Mouse (Mus musculus) forebrain, postnatal 0 days (tissue): ENCODE results near the gene D430019H16Rik. TPM values are rescaled to one million over a fixed set of nuclear protein-coding genes. Genes with fewer than 3 reads are reported as not detected.

ENCODE experiments used
- ATAC-seq: fragments of 200-750 bp; cut with Nextera tagmentation; 2 replicates; pipeline ENCODE4 v1.8.0; 2017; ENCODE audit warnings: mild to moderate bottlenecking, moderate library complexity
- DNase-seq: peaks from one replicate; pipeline ENCODE4 v3.0.0-alpha.2; 2015
- H3K27ac ChIP-seq: fragments of 300-500 bp; sonication (generic); 2 replicates; pipeline ENCODE4 v1.5.1; 2014; ENCODE audit warnings: low read depth, mild to moderate bottlenecking, antibody characterized with exemption, low read length, moderate library complexity, mixed read lengths
- H3K27me3 ChIP-seq: fragments of 300-500 bp; sonication (generic); 2 replicates; pipeline ENCODE4 v1.6.1; 2014; ENCODE audit warnings: mild to moderate bottlenecking, low read length, mixed read lengths; ENCODE audit not compliant: insufficient read depth
- H3K36me3 ChIP-seq: fragments of 300-500 bp; sonication (generic); 2 replicates; pipeline ENCODE4 v1.6.1; 2014; ENCODE audit warnings: mild to moderate bottlenecking, moderate library complexity; ENCODE audit not compliant: insufficient read depth
- H3K4me1 ChIP-seq: fragments of 300-500 bp; sonication (generic); 2 replicates; pipeline ENCODE4 v1.6.1; 2014; ENCODE audit warnings: antibody characterized with exemption; ENCODE audit not compliant: insufficient read depth
- H3K4me2 ChIP-seq: fragments of 300-500 bp; sonication (generic); 2 replicates; pipeline ENCODE4 v1.6.1; 2014; ENCODE audit warnings: low read depth, mild to moderate bottlenecking, moderate library complexity
- H3K4me3 ChIP-seq: fragments of 300-500 bp; sonication (generic); 2 replicates; pipeline ENCODE4 v1.5.1; 2014; ENCODE audit warnings: low read depth, low read length, mixed read lengths
- H3K9ac ChIP-seq: fragments of 300-500 bp; sonication (generic); 2 replicates; pipeline ENCODE4 v1.6.1; 2014; ENCODE audit warnings: mild to moderate bottlenecking
- H3K9me3 ChIP-seq: fragments of 300-500 bp; sonication (generic); 2 replicates; pipeline ENCODE4 v1.6.1; 2016; ENCODE audit warnings: low read length
- CTCF ChIP-seq: sonication (generic); IDR thresholded peaks from 2 replicates; pipeline ENCODE4 v1.5.1; 2016; ENCODE audit warnings: antibody characterized with exemption, control low read depth, low read depth
- WGBS: fragments of 180-500 bp; shearing (Covaris S2); extraction: QIAGEN DNeasy Blood & Tissue Kit; methylation state at CpG from one replicate; pipeline ENCODE4 v1.1.7; 2014; 5-methylcytosine and 5-hydroxymethylcytosine counted together
- polyA plus RNA-seq: library from polyadenylated mRNA; unstranded; fragments of >200 nt; fragmentation: Nextera tagmentation; extraction: Ambion mirVana; gene quantifications from 2 replicates; pipeline ENCODE4 v1.2.1, GENCODE M21; 2015
- total RNA-seq: library from RNA; depleted of rRNA; stranded (reverse); fragments of >200 nt; gene quantifications from 2 replicates; pipeline ENCODE4 v1.2.3, GENCODE M21; 2014

Gene D430019H16Rik
- total and polyA plus RNA-seq, 2 experiments from 2014 or later, result 13.3 to 208 TPM

DNA sequence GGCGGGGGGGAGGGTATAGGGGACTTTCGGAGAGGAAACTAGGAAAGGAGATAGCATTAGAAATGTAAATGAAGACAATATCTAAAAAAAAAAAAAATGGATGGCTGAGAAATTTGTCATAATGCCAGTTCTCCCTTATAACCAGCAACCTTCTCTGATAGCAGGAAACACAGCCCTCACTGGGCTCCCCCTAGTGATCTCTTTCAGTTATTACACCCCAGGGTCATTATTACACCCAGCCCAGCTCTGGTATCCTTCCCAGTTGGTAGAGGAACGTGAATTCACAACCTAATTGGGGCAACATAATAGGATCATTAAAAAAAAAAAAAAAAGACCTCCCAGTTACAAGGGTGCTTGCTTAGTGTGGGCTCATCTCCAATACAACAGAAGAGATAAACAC is 29.8 kb downstream of the D430019H16Rik start:
- 44% methylated on average over 3 of the region's 3 CpGs for WGBS
- TF ChIP-seq CTCF, result peak; percentile 72
- DNase-seq, result peak; percentile 48

DNA sequence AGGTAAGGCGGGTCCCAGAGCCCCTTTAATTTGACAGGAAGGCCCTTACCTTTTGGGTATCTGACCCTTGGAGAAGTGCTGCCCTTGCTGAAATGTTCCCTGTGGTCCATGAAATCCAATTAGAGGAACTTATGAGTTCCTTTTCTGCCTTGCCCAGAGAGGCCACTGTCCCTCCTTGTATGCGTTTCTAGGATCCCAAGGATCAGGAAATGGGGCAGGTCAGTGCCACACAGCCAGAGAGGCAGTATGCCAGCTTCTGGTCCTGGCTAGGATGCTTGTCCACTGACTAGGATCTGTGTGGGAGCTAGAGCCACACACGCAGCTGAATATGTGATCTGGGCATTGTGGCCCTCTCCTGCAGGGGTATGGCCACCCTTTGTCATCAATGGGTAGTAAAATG is 36.6 kb downstream of the D430019H16Rik start:
- no peak overlapping the region for H3K4me2 ChIP-seq
- DNase-seq (no peak), ATAC-seq (no peak)
- WGBS, result 93% methylated on average over 3 of the region's 3 CpGs
- peaks cover 42% of the 10 kb centered on the region for H3K36me3 ChIP-seq
- H3K4me3 ChIP-seq, result no peak overlapping the region
- H3K27me3 ChIP-seq, result no peaks in the 10 kb centered on the region
- no peaks in the 10 kb centered on the region for H3K4me1 ChIP-seq
- H3K9ac ChIP-seq, result no peak overlapping the region
- H3K9me3 ChIP-seq, result no peaks in the 10 kb centered on the region
- no peak for TF ChIP-seq CTCF
- no peak overlapping the region for H3K27ac ChIP-seq

More for the DNA sequence above, 29.8 kb downstream of the D430019H16Rik start:
- Histone ChIP-seq H3K4me1 (no peaks in the 10 kb centered on the region), H3K27ac (no peak overlapping the region), H3K4me2 (no peak overlapping the region), H3K36me3 (peaks cover 11% of the 10 kb centered on the region), H3K4me3 (no peak overlapping the region), H3K27me3 (no peaks in the 10 kb centered on the region), H3K9me3 (no peaks in the 10 kb centered on the region), H3K9ac (no peak overlapping the region)
- ATAC-seq, result peak; percentile 70

DNA sequence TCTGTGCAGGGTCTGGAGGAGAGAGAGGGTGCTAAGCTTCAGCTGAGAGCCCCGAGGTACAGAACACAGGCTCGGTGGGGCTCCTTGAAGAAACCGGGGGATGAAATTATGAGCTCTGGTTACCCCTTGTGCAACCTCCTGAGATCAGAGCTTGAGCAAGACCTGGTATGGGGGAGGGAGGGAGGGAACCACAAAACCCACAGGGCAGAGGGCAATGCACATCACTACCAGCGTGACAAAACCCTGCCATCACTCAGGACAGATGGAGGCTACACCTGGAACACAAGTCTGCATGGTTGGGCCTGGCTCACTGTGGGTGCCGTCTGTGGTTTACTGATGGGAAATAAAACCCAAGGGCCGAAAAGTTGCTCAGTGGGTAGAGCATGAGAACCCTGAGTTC is 37.1 kb downstream of the D430019H16Rik start:
- no peak; the same call in 1 of the 2 replicates for ATAC-seq
- WGBS, result 85% methylated on average over 6 of the region's 6 CpGs

DNA sequence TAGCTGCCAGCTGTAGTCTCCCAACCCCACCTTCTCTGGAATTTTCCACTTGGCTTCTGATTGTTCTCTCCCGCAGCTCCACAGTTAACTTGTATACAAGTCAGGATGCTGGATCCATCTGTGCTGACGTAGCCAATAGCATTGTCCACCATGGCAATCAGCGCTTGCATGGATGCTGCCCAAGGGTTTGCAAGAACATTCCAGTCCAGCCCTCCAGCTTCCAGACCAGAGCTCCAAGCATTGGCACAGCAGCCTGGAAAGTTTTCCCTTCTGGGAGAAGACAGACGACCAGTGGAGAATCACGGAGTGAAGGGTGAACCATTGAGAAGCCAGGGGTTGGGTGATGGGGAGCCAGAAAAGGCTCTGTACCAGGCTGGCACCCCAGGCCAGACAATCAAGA is 41.1 kb downstream of the D430019H16Rik start:
- Histone ChIP-seq H3K27ac (no peak overlapping the region), H3K4me2 (no peak overlapping the region), H3K4me3 (no peak overlapping the region), H3K9me3 (no peaks in the 10 kb centered on the region), H3K27me3 (no peaks in the 10 kb centered on the region), H3K36me3 (peaks cover 20% of the 10 kb centered on the region), H3K4me1 (no peaks in the 10 kb centered on the region), H3K9ac (no peak overlapping the region)
- no peak for TF ChIP-seq CTCF
- WGBS, result 75% methylated on average over 5 of the region's 5 CpGs
- DNase-seq (no peak), ATAC-seq (no peak)

More for the DNA sequence above, 37.1 kb downstream of the D430019H16Rik start:
- no peak overlapping the region for H3K4me3 ChIP-seq
- H3K9me3 ChIP-seq, result no peaks in the 10 kb centered on the region
- no peaks in the 10 kb centered on the region for H3K27me3 ChIP-seq
- no peak overlapping the region for H3K4me2 ChIP-seq
- no peak for DNase-seq
- H3K36me3 ChIP-seq, result peaks cover 42% of the 10 kb centered on the region
- no peak overlapping the region for H3K9ac ChIP-seq
- TF ChIP-seq CTCF, result no peak
- H3K4me1 ChIP-seq, result no peaks in the 10 kb centered on the region
- no peak overlapping the region for H3K27ac ChIP-seq

DNA sequence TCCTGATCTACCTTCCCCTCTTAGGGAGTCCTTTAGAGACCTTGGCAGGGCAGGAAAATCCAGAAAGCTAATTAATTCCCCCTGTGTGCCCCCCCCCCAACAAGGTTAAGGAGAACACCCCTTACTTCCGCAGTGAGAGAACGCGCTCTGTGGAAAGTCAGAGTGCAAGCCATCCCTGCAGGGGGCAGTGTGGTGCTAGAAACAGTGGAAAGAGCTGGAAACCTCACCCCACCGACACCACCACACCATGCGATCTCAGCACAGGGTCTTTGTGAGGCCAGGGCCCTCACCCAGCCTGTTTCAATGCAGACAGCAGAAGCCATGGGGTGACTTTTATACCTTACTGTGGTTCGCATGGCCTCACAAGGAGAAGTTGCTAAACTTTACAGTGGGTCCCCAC is 44.2 kb downstream of the D430019H16Rik start:
- peak; percentile 83 for ATAC-seq
- Histone ChIP-seq H3K27me3 (no peaks in the 10 kb centered on the region), H3K9me3 (no peaks in the 10 kb centered on the region), H3K4me2 (no peak overlapping the region), H3K9ac (no peak overlapping the region), H3K27ac (no peak overlapping the region), H3K4me3 (no peak overlapping the region), H3K36me3 (0 out of 2 replicates have a peak, but pooled peaks cover 6% of the 10 kb centered on the region), H3K4me1 (no peaks in the 10 kb centered on the region)
- 12% methylated on average over 6 of the region's 6 CpGs for WGBS
- DNase-seq, result peak; percentile 81
- TF ChIP-seq CTCF, result peak; percentile 86

DNA sequence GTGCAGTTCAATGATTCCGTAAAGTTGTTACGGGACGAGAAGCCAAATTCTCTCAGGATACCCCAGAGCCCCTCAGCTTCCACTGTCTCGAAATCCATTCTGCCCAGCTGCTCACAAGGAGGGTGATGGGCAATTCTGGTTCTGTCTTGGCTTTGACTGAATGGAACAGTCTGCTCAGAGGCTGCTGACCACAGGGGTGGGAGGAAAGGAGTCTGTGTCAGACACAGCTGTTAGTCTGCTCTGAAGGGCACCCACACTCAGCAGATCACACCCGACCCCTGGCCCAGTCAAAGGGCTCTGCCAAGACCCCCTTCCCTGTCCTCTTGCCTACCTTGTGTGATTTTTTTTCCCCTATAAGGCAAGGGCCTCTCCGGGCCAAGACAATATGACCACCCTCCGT is 44.8 kb downstream of the D430019H16Rik start:
- DNase-seq, result no peak
- WGBS, result 83% methylated on average over 7 of the region's 7 CpGs

DNA sequence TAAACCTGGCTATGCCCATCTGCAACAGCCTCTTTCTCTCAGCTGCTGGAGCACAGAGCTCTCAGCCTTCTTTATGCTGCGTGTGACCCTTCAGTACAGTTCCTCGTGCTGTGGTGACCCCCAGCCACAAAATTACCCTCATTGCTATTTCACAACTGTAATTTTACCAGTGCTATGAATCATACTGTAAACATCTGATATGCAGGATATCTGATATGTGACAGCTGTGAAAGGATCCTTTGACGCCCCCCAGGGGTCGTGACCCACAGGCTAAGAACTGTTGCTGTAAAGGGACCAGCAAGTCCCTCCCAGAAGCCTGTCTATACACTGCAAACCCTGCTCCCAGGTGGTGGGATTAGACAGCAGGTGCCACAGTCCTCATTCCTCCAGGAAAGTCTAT is 45.2 kb downstream of the D430019H16Rik start:
- Histone ChIP-seq H3K27ac (no peak overlapping the region), H3K9ac (no peak overlapping the region), H3K27me3 (no peaks in the 10 kb centered on the region), H3K36me3 (0 out of 2 replicates have a peak, but pooled peaks cover under 1% of the 10 kb centered on the region), H3K9me3 (no peaks in the 10 kb centered on the region), H3K4me1 (no peaks in the 10 kb centered on the region), H3K4me2 (no peak overlapping the region), H3K4me3 (no peak overlapping the region)
- 77% methylated on average over 4 of the region's 4 CpGs for WGBS
- ATAC-seq, result no peak
- DNase-seq, result no peak
- no peak for TF ChIP-seq CTCF

More for the DNA sequence above, 44.8 kb downstream of the D430019H16Rik start:
- no peak overlapping the region for H3K4me2 ChIP-seq
- no peak overlapping the region for H3K4me3 ChIP-seq
- H3K27me3 ChIP-seq, result no peaks in the 10 kb centered on the region
- H3K9me3 ChIP-seq, result no peaks in the 10 kb centered on the region
- no peak overlapping the region for H3K9ac ChIP-seq
- TF ChIP-seq CTCF, result no peak
- H3K36me3 ChIP-seq, result 0 out of 2 replicates have a peak, but pooled peaks cover 5% of the 10 kb centered on the region
- H3K4me1 ChIP-seq, result no peaks in the 10 kb centered on the region
- no peak for ATAC-seq
- no peak overlapping the region for H3K27ac ChIP-seq
